Mouse (Mus musculus) left cerebral cortex, postnatal 4 days (tissue): ENCODE results near the gene Arl5a. TPM values are rescaled to one million over a fixed set of nuclear protein-coding genes. Genes with fewer than 3 reads are reported as not detected.

ENCODE experiments used
- DNase-seq: peaks from one replicate; pipeline ENCODE4 v3.0.0-alpha.2; 2022
- intact Hi-C: fragments of 180-260 bp; cut with DNase I; formaldehyde crosslinking; loops from one replicate; pipeline ENCODE4 v1.15.1; 2025
- total RNA-seq, 2 experiments: library from RNA; stranded (reverse); gene quantifications; 2 replicates each; pipeline ENCODE4 v1.2.3; 2021

The Arl5a gene
- total RNA-seq, 2 experiments from 2014 or later = 70.8 to 75.0 TPM

DNA sequence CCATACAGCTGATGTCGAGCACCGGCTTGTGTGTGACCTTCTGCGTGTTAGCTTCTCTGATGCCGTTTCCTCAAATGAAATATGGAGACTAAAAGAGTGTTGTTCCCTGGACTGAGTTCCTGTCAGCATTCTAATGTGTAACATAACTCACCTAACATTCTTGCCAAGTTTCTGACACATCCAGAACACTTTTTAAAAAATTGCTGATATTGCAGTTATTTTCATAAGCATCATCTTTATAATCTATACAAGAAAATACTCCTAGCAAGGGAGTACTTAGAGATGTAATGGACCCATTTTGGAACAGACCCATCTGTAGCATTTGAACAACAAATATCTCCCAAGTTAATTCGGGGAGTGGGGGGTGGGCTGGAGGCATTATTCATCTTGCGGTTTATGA lies 55.1 kb downstream of the Arl5a start:
- intact Hi-C loops = no loop called here
- DNase-seq = no peak

DNA sequence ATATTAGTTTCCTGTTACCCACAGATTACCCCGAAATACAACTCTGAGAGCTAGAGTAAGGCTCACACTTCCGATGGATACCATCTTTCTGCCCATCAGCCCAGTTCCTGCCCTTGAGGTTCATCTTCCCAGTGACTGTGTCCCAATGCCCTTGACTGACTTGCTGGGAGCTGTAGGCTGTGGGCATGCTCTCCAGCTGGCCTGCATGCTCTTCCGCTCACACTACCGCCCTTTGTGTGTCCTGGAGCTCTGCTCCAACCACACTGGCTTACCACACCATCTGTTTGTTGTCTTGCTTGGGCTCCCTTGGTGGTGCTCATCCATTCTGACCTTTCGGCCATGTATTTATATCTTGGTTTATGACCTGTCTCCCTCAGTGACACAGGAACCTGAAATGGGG lies 57.0 kb downstream of the Arl5a start:
- intact Hi-C loops = no loop called here

DNA sequence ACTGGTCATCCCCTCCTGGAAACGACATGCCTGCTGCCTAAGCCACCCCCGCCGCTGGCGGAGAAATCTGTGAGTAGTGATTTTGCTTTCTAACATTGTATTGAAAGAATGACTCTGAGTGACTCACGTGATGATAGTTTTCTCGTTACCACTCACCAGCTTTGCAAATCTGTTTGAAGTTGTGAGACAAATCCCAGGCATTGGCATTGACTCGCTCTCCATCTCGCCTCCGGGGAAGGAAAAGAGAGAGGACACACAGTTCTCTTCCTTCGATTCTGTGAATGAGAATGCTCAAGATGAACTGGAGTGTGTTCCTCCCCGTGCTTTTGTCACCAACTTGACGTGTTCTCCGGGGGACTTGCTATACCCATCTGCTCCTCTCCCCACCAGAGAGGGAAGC lies 57.5 kb downstream of the Arl5a start:
- no peak for DNase-seq

More for the DNA sequence above, 57.0 kb downstream of the Arl5a start:
- no peak for DNase-seq

DNA sequence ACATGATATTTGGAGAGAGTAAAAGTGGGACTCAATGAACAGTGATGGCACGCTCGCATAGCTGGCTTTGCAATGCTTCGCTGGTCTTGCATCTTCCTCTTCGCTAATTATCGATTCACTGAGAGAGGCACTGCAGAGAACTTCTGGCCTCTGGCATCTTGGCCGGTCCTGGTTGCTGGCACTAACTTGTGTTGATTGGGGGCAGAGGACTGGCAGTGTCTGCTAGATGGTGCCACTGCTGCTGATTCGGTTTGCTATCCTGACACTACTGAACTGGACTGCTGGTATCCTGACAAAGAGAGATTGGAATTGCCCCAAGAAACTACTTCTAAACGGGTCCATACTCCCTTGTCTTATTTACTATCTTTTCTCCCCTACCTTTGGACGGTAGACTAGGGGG lies 63.6 kb downstream of the Arl5a start:
- intact Hi-C loops = no loop called here

More for the DNA sequence above, 57.5 kb downstream of the Arl5a start:
- intact Hi-C loops = no loop called here

DNA sequence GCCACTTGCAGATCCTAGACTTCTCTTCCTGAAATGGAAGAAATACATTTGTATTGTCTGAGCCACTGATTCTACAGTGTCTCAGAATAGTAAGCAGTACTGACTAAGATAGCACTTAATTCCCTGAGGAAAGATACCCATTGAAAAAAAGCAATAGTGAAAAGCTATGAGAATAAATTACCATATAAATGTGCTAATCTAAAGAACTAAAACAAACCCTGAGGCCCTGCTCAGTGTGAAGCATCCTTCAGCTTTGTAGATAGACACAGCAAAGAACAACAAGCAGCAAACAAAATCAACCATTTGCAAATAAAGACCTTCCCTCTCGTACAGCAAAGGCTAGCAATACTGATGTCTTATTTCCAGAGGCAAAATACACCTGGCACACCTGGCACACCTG lies 65.0 kb downstream of the Arl5a start:
- no peak for DNase-seq
- intact Hi-C loops = no loop called here

More for the DNA sequence above, 63.6 kb downstream of the Arl5a start:
- no peak for DNase-seq

DNA sequence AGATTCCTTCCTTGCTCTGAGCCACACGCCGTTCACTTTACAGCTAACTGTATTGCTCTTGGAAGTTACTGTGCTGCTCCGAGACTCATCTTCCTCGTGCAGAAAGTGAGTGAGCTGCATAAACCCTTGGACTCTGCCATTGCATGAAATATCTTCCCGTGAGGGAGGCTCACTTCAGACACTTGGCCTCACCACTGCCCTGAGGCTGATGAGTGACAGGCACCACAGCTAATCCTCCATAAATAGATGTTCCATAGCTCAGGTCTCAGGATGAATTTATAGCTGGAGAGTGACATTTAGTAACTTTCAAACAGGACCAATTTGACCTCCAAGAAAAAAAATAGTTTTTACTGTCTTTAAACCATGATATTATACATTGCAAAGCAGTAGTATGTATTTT lies 66.5 kb downstream of the Arl5a start:
- intact Hi-C loops = no loop called here

DNA sequence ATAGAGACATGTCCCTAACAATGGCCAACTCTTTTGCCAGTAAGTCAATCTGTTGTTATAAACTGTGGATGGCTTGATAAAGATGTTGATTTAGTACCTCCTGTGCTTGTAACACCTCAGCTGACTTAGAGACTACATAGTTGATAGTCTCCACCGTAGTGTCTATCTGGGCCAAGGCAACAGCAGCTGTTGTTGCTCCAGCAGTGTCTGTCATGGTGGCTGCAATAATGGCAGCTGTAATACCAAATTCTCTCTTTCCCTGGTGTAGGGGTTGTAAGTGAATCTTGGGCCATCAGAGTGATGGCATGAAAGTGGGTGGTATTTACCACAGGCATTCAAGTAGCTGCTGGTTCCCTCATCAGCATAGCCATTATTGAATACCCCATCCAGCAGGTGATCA lies 73.7 kb downstream of the Arl5a start:
- DNase-seq = no peak
- intact Hi-C loops = no loop called here

More for the DNA sequence above, 66.5 kb downstream of the Arl5a start:
- DNase-seq = no peak

Other genes with a start within 250 kb of the Arl5a start
- gene Neb, start 46.4 kb downstream of the Arl5a start, total RNA-seq = 1 to 10 TPM; 3.8 to 4.8 TPM